Mouse (Mus musculus): ENCODE data around the gene Btbd6. TPM values are rescaled to one million over a fixed set of nuclear protein-coding genes. Genes with fewer than 3 reads are reported as not detected.

The Btbd6 gene
- total and polyA plus RNA-seq, 2 experiments, result 5.2 to 17.8 TPM

GRCm38 (mm10) chr12:113018763-113019162 lies 42.5 kb downstream of the Btbd6 start:
- TF ChIP-seq CTCF (IDR thresholded peaks at IDR 0.05; ENCODE audit: low read depth, low read length), result no peak
- TF ChIP-seq POLR2A (IDR thresholded peaks at IDR 0.05; ENCODE audit: extremely low read depth, insufficient read depth, low read length), result no peak
- no peak overlapping the region for H3K27ac ChIP-seq (replicated peaks; ENCODE audit: insufficient read depth, low read depth, low read length)
- 91% methylated on average over 4 of the region's 4 CpGs for WGBS
- no peak overlapping the region for H3K4me3 ChIP-seq (ENCODE audit: insufficient read depth, low read depth, low read length)
- H3K27me3 ChIP-seq (ENCODE audit: control insufficient read depth, insufficient read depth, low read length), result no peaks in the 10 kb centered on the region
- DNase-seq (ENCODE audit: extremely low read depth, low read depth, low spot score), result no peak
- H3K9ac ChIP-seq (ENCODE audit: low read depth, low read length), result no peak overlapping the region
- no peaks in the 10 kb centered on the region for H3K36me3 ChIP-seq (ENCODE audit: control insufficient read depth, insufficient read depth, low read length)
- H3K4me1 ChIP-seq (ENCODE audit: control insufficient read depth, insufficient read depth, low read length), result peaks cover 11% of the 10 kb centered on the region
- peaks cover 25% of the 10 kb centered on the region; the same call in 1 of the 2 replicates for H3K79me2 ChIP-seq (ENCODE audit: control insufficient read depth, insufficient read depth, low read length)

- no peak overlapping the region for H3K4me3 ChIP-seq (ENCODE audit: insufficient read depth, low read depth, low read length)
- H3K79me2 ChIP-seq (ENCODE audit: control insufficient read depth, insufficient read depth, low read length), result peaks cover 25% of the 10 kb centered on the region; the same call in 1 of the 2 replicates
- H3K27ac ChIP-seq (replicated peaks; ENCODE audit: insufficient read depth, low read depth, low read length), result no peak overlapping the region
- no peak for TF ChIP-seq CTCF (IDR thresholded peaks at IDR 0.05; ENCODE audit: low read depth, low read length)
- no peak for TF ChIP-seq POLR2A (IDR thresholded peaks at IDR 0.05; ENCODE audit: extremely low read depth, insufficient read depth, low read length)
- no peaks in the 10 kb centered on the region for H3K27me3 ChIP-seq (ENCODE audit: control insufficient read depth, insufficient read depth, low read length)
- no peak overlapping the region for H3K9ac ChIP-seq (ENCODE audit: low read depth, low read length)
- H3K4me1 ChIP-seq (ENCODE audit: control insufficient read depth, insufficient read depth, low read length), result no peaks in the 10 kb centered on the region
- no peak for DNase-seq (ENCODE audit: extremely low read depth, low read depth, low spot score)
- no peaks in the 10 kb centered on the region for H3K36me3 ChIP-seq (ENCODE audit: control insufficient read depth, insufficient read depth, low read length)
Observed at GRCm38 (mm10) chr12:113021488-113021887, 45.2 kb downstream of the Btbd6 start.

GRCm38 (mm10) chr12:113023082-113023481 lies 46.8 kb downstream of the Btbd6 start:
- H3K79me2 ChIP-seq (ENCODE audit: control insufficient read depth, insufficient read depth, low read length), result peaks cover 18% of the 10 kb centered on the region; the same call in 1 of the 2 replicates
- no peaks in the 10 kb centered on the region for H3K36me3 ChIP-seq (ENCODE audit: control insufficient read depth, insufficient read depth, low read length)
- no peak for TF ChIP-seq POLR2A (IDR thresholded peaks at IDR 0.05; ENCODE audit: extremely low read depth, insufficient read depth, low read length)
- no peak for TF ChIP-seq CTCF (IDR thresholded peaks at IDR 0.05; ENCODE audit: low read depth, low read length)
- no peak for DNase-seq (ENCODE audit: extremely low read depth, low read depth, low spot score)
- WGBS, result 93% methylated on average over 4 of the region's 4 CpGs
- no peaks in the 10 kb centered on the region for H3K27me3 ChIP-seq (ENCODE audit: control insufficient read depth, insufficient read depth, low read length)
- H3K4me1 ChIP-seq (ENCODE audit: control insufficient read depth, insufficient read depth, low read length), result no peaks in the 10 kb centered on the region
- H3K27ac ChIP-seq (replicated peaks; ENCODE audit: insufficient read depth, low read depth, low read length), result no peak overlapping the region
- no peak overlapping the region for H3K4me3 ChIP-seq (ENCODE audit: insufficient read depth, low read depth, low read length)
- no peak overlapping the region for H3K9ac ChIP-seq (ENCODE audit: low read depth, low read length)

DNA sequence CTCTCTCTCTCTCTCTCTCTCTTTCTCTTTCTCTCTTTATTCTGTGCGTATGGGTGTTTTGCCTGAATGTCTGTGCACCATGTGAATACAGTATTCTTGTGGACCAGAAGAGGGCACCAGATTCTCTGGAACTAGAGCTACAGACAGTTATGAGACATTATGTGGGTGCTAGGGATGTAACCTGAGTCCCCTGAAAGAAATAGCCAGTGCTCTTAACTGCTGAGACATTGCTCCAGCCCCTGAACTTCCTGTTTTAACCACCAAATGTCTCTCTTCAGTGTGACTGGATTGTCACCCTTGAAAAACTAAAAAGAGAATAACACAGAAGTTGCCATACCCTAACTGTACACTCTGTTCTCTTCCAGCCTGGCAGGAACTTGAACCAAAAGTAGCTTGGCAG lies 50.3 kb downstream of the Btbd6 start:
- Histone ChIP-seq H3K27me3 (ENCODE audit: control insufficient read depth, insufficient read depth, low read length) (no peaks in the 10 kb centered on the region), H3K27ac (replicated peaks; ENCODE audit: insufficient read depth, low read depth, low read length) (no peak overlapping the region), H3K36me3 (ENCODE audit: control insufficient read depth, insufficient read depth, low read length) (no peaks in the 10 kb centered on the region), H3K9ac (ENCODE audit: low read depth, low read length) (no peak overlapping the region), H3K4me3 (ENCODE audit: insufficient read depth, low read depth, low read length) (no peak overlapping the region), H3K79me2 (ENCODE audit: control insufficient read depth, insufficient read depth, low read length) (peaks cover 10% of the 10 kb centered on the region; the same call in 1 of the 2 replicates), H3K4me1 (ENCODE audit: control insufficient read depth, insufficient read depth, low read length) (0 out of 2 replicates have a peak, but pooled peaks cover 2% of the 10 kb centered on the region)
- WGBS, result 96% methylated on average over 1 of the region's 1 CpGs
- TF ChIP-seq CTCF (IDR thresholded peaks at IDR 0.05; ENCODE audit: low read depth, low read length) (0 out of 2 replicates have a peak, but pooled peaks have one; percentile 4), POLR2A (IDR thresholded peaks at IDR 0.05; ENCODE audit: extremely low read depth, insufficient read depth, low read length) (no peak)
- DNase-seq (ENCODE audit: extremely low read depth, low read depth, low spot score), result no peak

- no peaks in the 10 kb centered on the region for H3K36me3 ChIP-seq (ENCODE audit: control insufficient read depth, insufficient read depth, low read length)
- H3K27me3 ChIP-seq (ENCODE audit: control insufficient read depth, insufficient read depth, low read length), result no peaks in the 10 kb centered on the region
- 99% methylated on average over 2 of the region's 2 CpGs for WGBS
- TF ChIP-seq POLR2A (IDR thresholded peaks at IDR 0.05; ENCODE audit: extremely low read depth, insufficient read depth, low read length), result no peak
- TF ChIP-seq CTCF (IDR thresholded peaks at IDR 0.05; ENCODE audit: low read depth, low read length), result no peak
- no peak overlapping the region for H3K27ac ChIP-seq (replicated peaks; ENCODE audit: insufficient read depth, low read depth, low read length)
- no peak overlapping the region for H3K9ac ChIP-seq (ENCODE audit: low read depth, low read length)
- no peak overlapping the region for H3K4me3 ChIP-seq (ENCODE audit: insufficient read depth, low read depth, low read length)
- peaks cover 15% of the 10 kb centered on the region; the same call in 1 of the 2 replicates for H3K79me2 ChIP-seq (ENCODE audit: control insufficient read depth, insufficient read depth, low read length)
- 0 out of 2 replicates have a peak, but pooled peaks cover 2% of the 10 kb centered on the region for H3K4me1 ChIP-seq (ENCODE audit: control insufficient read depth, insufficient read depth, low read length)
- DNase-seq (ENCODE audit: extremely low read depth, low read depth, low spot score), result no peak
Observed at GRCm38 (mm10) chr12:113027495-113027894, 51.2 kb downstream of the Btbd6 start.

DNA sequence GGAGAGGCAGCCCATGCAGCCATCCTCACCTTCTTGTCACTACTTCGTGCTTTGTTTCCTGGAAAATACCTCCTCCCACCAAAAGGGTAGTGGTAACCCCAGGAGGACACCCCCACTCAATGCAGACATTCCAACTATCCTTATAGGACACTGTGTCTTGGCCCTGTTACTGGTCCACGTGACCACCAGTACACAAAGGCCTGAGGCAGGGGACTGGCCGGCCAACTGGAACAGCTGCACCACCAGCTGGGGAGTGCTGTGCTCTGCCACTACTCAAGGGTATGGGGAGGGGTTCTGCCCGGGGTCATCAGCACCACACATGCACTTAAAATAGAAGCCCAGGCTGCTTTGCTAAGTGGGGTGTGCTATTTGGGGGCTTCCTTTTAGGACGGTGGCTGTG lies 51.8 kb downstream of the Btbd6 start:
- no peak for DNase-seq (ENCODE audit: extremely low read depth, low read depth, low spot score)
- 81% methylated on average over 5 of the region's 5 CpGs for WGBS
- no peak for TF ChIP-seq CTCF (IDR thresholded peaks at IDR 0.05; ENCODE audit: low read depth, low read length)
- no peak for TF ChIP-seq POLR2A (IDR thresholded peaks at IDR 0.05; ENCODE audit: extremely low read depth, insufficient read depth, low read length)

More for the DNA sequence above, 51.8 kb downstream of the Btbd6 start:
- H3K4me3 ChIP-seq (ENCODE audit: insufficient read depth, low read depth, low read length), result no peak overlapping the region
- no peaks in the 10 kb centered on the region for H3K36me3 ChIP-seq (ENCODE audit: control insufficient read depth, insufficient read depth, low read length)
- H3K79me2 ChIP-seq (ENCODE audit: control insufficient read depth, insufficient read depth, low read length), result peaks cover 14% of the 10 kb centered on the region; the same call in 1 of the 2 replicates
- no peaks in the 10 kb centered on the region for H3K27me3 ChIP-seq (ENCODE audit: control insufficient read depth, insufficient read depth, low read length)
- no peak overlapping the region for H3K27ac ChIP-seq (replicated peaks; ENCODE audit: insufficient read depth, low read depth, low read length)
- no peak overlapping the region for H3K9ac ChIP-seq (ENCODE audit: low read depth, low read length)
- 0 out of 2 replicates have a peak, but pooled peaks cover 2% of the 10 kb centered on the region for H3K4me1 ChIP-seq (ENCODE audit: control insufficient read depth, insufficient read depth, low read length)

Other genes with a start within 250 kb of the Btbd6 start
- gene Pld4, start 215.8 kb upstream of the Btbd6 start, total RNA-seq (2014; rRNA removed), result 8.5 and 9.5 TPM in 2 replicates
- gene Pld4, start 215.8 kb upstream of the Btbd6 start, polyA plus RNA-seq (2012; rRNA removed), result 10.0 and 20.5 TPM in 2 replicates
- 0.18 and 0.54 TPM in 2 replicates for gene Ahnak2, start 173.8 kb upstream of the Btbd6 start, total RNA-seq (2014; rRNA removed)
- gene Ahnak2, start 173.8 kb upstream of the Btbd6 start, polyA plus RNA-seq (2012; rRNA removed), result 0.13 and 0.16 TPM in 2 replicates
- gene Clba1, start 167.5 kb upstream of the Btbd6 start, total RNA-seq (2014; rRNA removed), result 0.09 and 0.27 TPM in 2 replicates
- 0.42 and 0.60 TPM in 2 replicates for gene Clba1, start 167.5 kb upstream of the Btbd6 start, polyA plus RNA-seq (2012; rRNA removed)
- gene Cdca4, start 147.1 kb upstream of the Btbd6 start, total RNA-seq (2014; rRNA removed), result 3.5 and 4.0 TPM in 2 replicates
- 3.7 and 5.0 TPM in 2 replicates for gene Cdca4, start 147.1 kb upstream of the Btbd6 start, polyA plus RNA-seq (2012; rRNA removed)
- gene Gpr132, start 108.3 kb upstream of the Btbd6 start, total RNA-seq (2014; rRNA removed), result 0.09 and 0.47 TPM in 2 replicates
- gene Gpr132, start 108.3 kb upstream of the Btbd6 start, polyA plus RNA-seq (2012; rRNA removed), result 0.44 and 0.60 TPM in 2 replicates
- under 0.01 and 0.27 TPM in 2 replicates for gene Jag2, start 46.7 kb upstream of the Btbd6 start, total RNA-seq (2014; rRNA removed)
- gene Jag2, start 46.7 kb upstream of the Btbd6 start, polyA plus RNA-seq (2012; rRNA removed), result 0.13 and 0.29 TPM in 2 replicates
- 17.7 and 21.2 TPM in 2 replicates for gene Nudt14, start 34.4 kb upstream of the Btbd6 start, total RNA-seq (2014; rRNA removed)
- gene Nudt14, start 34.4 kb upstream of the Btbd6 start, polyA plus RNA-seq (2012; rRNA removed), result 29.3 and 36.3 TPM in 2 replicates
- gene Brf1, start 24.2 kb downstream of the Btbd6 start, total RNA-seq (2014; rRNA removed), result 17.1 and 19.6 TPM in 2 replicates
- gene Brf1, start 24.2 kb downstream of the Btbd6 start, polyA plus RNA-seq (2012; rRNA removed), result 26.2 and 31.5 TPM in 2 replicates
- 5.2 and 7.5 TPM in 2 replicates for gene Pacs2, start 38.0 kb downstream of the Btbd6 start, total RNA-seq (2014; rRNA removed)
- 11.8 and 15.3 TPM in 2 replicates for gene Pacs2, start 38.0 kb downstream of the Btbd6 start, polyA plus RNA-seq (2012; rRNA removed)
- gene Tex22, start 98.0 kb downstream of the Btbd6 start, total RNA-seq (2014; rRNA removed), result 0.20 TPM in 1 of 2 replicates, not detected in the other
- gene Tex22, start 98.0 kb downstream of the Btbd6 start, polyA plus RNA-seq (2012; rRNA removed), result 0.10 and 0.12 TPM in 2 replicates
- gene Mta1, start 121.8 kb downstream of the Btbd6 start, total RNA-seq (2014; rRNA removed), result 6.0 and 8.9 TPM in 2 replicates
- 24.3 and 31.7 TPM in 2 replicates for gene Mta1, start 121.8 kb downstream of the Btbd6 start, polyA plus RNA-seq (2012; rRNA removed)
- 24.3 and 37.3 TPM in 2 replicates for gene Crip2, start 163.8 kb downstream of the Btbd6 start, total RNA-seq (2014; rRNA removed)
- 217 and 245 TPM in 2 replicates for gene Crip2, start 163.8 kb downstream of the Btbd6 start, polyA plus RNA-seq (2012; rRNA removed)
- 18.3 and 22.2 TPM in 2 replicates for gene Crip1, start 169.8 kb downstream of the Btbd6 start, total RNA-seq (2014; rRNA removed)
- gene Crip1, start 169.8 kb downstream of the Btbd6 start, polyA plus RNA-seq (2012; rRNA removed), result 17.5 and 25.0 TPM in 2 replicates
- 0.09 and 0.34 TPM in 2 replicates for gene Tedc1, start 179.9 kb downstream of the Btbd6 start, total RNA-seq (2014; rRNA removed)
- 0.15 and 0.45 TPM in 2 replicates for gene Tedc1, start 179.9 kb downstream of the Btbd6 start, polyA plus RNA-seq (2012; rRNA removed)
- gene Tmem121, start 209.4 kb downstream of the Btbd6 start, total RNA-seq (2014; rRNA removed), result not detected in 2 replicates
- not detected in 2 replicates for gene Tmem121, start 209.4 kb downstream of the Btbd6 start, polyA plus RNA-seq (2012; rRNA removed)